Mouse (Mus musculus): Measurements from ENCODE around the gene Rad9b. TPM values are rescaled to one million over a fixed set of nuclear protein-coding genes. Genes with fewer than 3 reads are reported as not detected.

Gene Rad9b
- polyA plus RNA-seq, 1 experiment from 2014 or later: 9.7 TPM

Other genes with a start within 250 kb of the Rad9b start
- gene Ccdc63, start 213.4 kb downstream of the Rad9b start, polyA plus RNA-seq (2014; fragmentation: Nextera tagmentation; extraction: Ambion mirVana): 0.03 TPM in 1 of 2 replicates, not detected in the other
- 311 and 338 TPM in 2 replicates for gene Ppp1cc, start 196.0 kb downstream of the Rad9b start, polyA plus RNA-seq (2014; fragmentation: Nextera tagmentation; extraction: Ambion mirVana)
- gene Hvcn1, start 147.4 kb downstream of the Rad9b start, polyA plus RNA-seq (2014; fragmentation: Nextera tagmentation; extraction: Ambion mirVana): 11.4 and 12.5 TPM in 2 replicates
- 4.3 and 4.8 TPM in 2 replicates for gene Tctn1, start 89.8 kb downstream of the Rad9b start, polyA plus RNA-seq (2014; fragmentation: Nextera tagmentation; extraction: Ambion mirVana)
- gene Pptc7, start 69.9 kb downstream of the Rad9b start, polyA plus RNA-seq (2014; fragmentation: Nextera tagmentation; extraction: Ambion mirVana): 7.6 and 8.8 TPM in 2 replicates
- 211 and 215 TPM in 2 replicates for gene Vps29, start 136 bp upstream of the Rad9b start, polyA plus RNA-seq (2014; fragmentation: Nextera tagmentation; extraction: Ambion mirVana)
- 61.2 and 64.9 TPM in 2 replicates for gene Gpn3, start 17.6 kb upstream of the Rad9b start, polyA plus RNA-seq (2014; fragmentation: Nextera tagmentation; extraction: Ambion mirVana)
- gene Fam216a, start 18.1 kb upstream of the Rad9b start, polyA plus RNA-seq (2014; fragmentation: Nextera tagmentation; extraction: Ambion mirVana): 113 and 116 TPM in 2 replicates
- 61.7 and 65.3 TPM in 2 replicates for gene Arpc3, start 37.6 kb upstream of the Rad9b start, polyA plus RNA-seq (2014; fragmentation: Nextera tagmentation; extraction: Ambion mirVana)
- 30.5 and 32.0 TPM in 2 replicates for gene Anapc7, start 67.5 kb upstream of the Rad9b start, polyA plus RNA-seq (2014; fragmentation: Nextera tagmentation; extraction: Ambion mirVana)
- gene Atp2a2, start 148.0 kb upstream of the Rad9b start, polyA plus RNA-seq (2014; fragmentation: Nextera tagmentation; extraction: Ambion mirVana): 43.4 and 45.8 TPM in 2 replicates